Mouse (Mus musculus) adipocyte (in vitro differentiated cells): ENCODE results near the gene Ece2.
"Not testable (repeated sequence)": the region's sequence is repeated elsewhere in the genome, so short reads cannot be mapped to it uniquely, and the experiment has no call there.

Experiments
- DNase-seq: peaks from one replicate; pipeline ENCODE4 v3.0.0-alpha.2; 2016; ENCODE audit warnings: low spot score

Gene Ece2

GRCm38 (mm10) chr16:20621991-20622685 lies 7.5 kb upstream of the Ece2 start:
- peak; percentile 85 for DNase-seq

DNA sequence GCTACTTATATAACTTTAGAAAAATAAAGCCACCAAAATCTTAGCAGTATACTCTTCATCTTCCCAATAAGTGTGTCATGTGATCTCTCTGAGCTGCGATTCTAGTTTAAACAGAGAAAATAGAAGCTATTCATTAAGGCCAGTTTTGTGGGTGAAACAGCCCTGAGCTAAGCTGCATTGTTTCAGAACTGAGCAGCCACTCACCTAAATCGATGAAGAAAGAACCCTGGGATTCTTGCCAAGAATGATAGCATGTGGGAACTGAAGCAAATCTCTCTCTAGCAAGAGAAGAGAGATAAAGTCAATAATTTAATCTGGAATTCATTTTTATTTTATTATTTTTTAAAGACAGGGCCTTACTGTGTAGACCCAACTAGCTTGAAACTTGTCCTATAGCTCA lies 6.4 kb upstream of the Ece2 start:
- DNase-seq = peak; percentile 52

- no peak for DNase-seq
Measured at GRCm38 (mm10) chr16:20628871-20629391, 697 bp upstream of the Ece2 start.

DNA sequence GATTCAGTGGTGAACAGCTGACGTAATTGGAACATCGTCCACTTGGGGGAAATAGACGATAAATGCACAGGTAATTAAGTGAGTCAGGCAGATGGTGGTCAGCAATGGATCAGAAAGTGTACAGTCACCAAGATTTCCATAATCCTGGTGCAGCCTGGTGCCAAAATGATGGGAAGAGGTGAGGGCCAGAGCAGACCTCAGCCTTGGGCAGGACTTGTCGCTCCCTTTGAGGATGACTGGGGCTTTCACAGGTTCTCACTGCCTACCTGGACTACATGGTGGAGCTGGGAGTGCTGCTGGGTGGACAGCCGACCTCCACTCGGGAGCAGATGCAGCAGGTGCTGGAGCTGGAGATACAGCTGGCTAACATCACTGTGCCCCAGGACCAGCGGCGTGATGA lies 7.8 kb downstream of the Ece2 start:
- DNase-seq = no peak

GRCm38 (mm10) chr16:20638367-20638766 lies 8.7 kb downstream of the Ece2 start:
- no peak for DNase-seq

- peak; percentile 75 for DNase-seq
Measured at GRCm38 (mm10) chr16:20642161-20642560, 12.5 kb downstream of the Ece2 start.

GRCm38 (mm10) chr16:20643911-20644310 lies 14.3 kb downstream of the Ece2 start:
- DNase-seq = no peak

GRCm38 (mm10) chr16:20651076-20651946 lies 21.7 kb downstream of the Ece2 start, which contains the start of gene Psmd2:
Psmd2 (plus strand) TSS chr16:20651652.
- DNase-seq = peak; percentile 97

GRCm38 (mm10) chr16:20651947-20652310 lies 22.3 kb downstream of the Ece2 start:
- no peak for DNase-seq

DNA sequence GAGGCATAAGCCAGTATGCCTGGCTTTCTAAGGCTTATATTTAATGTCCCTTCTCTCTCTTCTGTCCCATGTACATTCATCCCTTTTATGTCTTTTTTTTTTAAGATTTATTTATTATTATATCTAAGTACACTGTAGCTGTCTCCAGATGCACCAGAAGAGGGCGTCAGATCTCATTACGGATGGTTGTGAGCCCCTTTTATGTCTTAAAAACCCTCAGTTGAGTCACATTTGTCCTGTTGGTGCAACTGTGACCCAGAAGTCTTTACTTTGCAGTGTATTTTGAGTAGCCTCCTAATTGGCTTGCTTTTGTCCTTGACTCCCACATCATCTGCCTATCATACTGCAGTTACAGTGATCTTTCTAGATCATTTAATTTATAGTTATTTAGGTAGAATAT lies 23.7 kb downstream of the Ece2 start:
- no peak for DNase-seq

GRCm38 (mm10) chr16:20657661-20658060 lies 28.0 kb downstream of the Ece2 start:
- no peak for DNase-seq

- DNase-seq = not testable (repeated sequence)
Measured at GRCm38 (mm10) chr16:20668013-20668412, 38.4 kb downstream of the Ece2 start, which contains the start of gene Eif4g1. Eif4g1 (plus strand) TSS chr16:20668313.

GRCm38 (mm10) chr16:20670291-20670690 lies 40.7 kb downstream of the Ece2 start:
- no peak for DNase-seq

GRCm38 (mm10) chr16:20671886-20672285 lies 42.3 kb downstream of the Ece2 start:
- peak; percentile 33 for DNase-seq

GRCm38 (mm10) chr16:20672500-20672902 lies 42.9 kb downstream of the Ece2 start:
- peak; percentile 97 for DNase-seq

- peak; percentile 75 for DNase-seq
Measured at GRCm38 (mm10) chr16:20672965-20673705, 43.5 kb downstream of the Ece2 start.

- DNase-seq = peak; percentile 75
Measured at GRCm38 (mm10) chr16:20673706-20674303, 44.2 kb downstream of the Ece2 start.

GRCm38 (mm10) chr16:20675213-20675612 lies 45.6 kb downstream of the Ece2 start:
- DNase-seq = no peak

- peak; percentile 39 for DNase-seq
Measured at GRCm38 (mm10) chr16:20676702-20677101, 47.1 kb downstream of the Ece2 start.

DNA sequence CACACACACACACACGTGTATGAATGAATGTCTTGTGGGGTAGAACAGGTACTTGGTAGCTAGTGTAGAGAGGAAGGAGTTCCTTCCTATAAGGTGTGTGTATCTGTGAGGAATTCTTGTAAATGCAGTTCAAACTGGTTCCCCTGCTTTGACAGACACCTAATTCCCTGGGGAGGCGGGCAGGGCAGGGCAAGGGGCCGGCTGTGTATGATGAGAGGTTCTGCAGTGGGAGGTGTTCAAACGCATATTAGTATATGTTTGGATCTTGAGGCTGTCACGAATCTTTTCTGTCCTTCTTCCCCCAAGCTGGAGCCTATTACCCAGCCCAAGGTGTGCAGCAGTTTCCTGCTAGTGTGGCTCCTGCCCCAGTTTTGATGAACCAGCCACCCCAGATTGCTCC lies 47.8 kb downstream of the Ece2 start:
- no peak for DNase-seq

DNA sequence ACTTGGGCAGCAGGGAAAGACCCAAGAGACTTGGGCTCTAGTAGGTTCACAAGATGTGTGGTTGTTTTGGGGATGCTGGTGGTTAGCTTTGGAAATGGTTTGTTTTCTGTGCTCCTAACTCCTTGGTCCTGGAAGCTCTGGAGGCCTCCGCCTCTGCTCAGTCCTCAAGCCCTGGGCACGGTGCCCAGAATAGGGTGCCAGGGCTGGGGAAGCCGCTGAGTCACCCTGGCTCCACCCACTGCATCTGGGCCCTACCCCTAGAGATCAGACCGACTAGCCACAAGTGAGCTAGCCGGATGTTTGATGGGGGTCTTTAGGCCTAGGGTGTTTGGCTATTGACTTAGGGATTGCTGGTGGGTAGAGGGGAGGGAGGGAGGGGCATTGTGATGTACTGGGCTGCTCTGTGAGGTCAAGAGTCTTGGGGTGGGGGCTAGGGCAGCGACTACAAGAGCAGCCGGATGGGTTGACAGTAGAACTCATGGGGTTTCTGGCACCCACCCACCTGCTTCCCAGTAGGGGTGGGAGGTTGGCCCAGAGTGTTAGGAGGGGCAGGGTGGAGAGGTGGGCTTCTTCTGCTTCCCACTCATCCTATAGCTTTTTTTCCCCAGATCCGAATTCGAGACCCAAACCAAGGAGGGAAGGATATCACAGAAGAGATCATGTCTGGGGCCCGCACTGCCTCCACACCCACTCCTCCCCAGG lies 48.5 kb downstream of the Ece2 start:
- peak; percentile 98 for DNase-seq
